Mouse (Mus musculus) lung, adult 2 months (tissue): ENCODE measurements at regions not wholly inside any gene's neighbourhood (a gene's known extent, or its start where the extent isn't known, plus 50 kb on each side); places are given as distances from the start of the nearest gene placed in this dataset.

Experiments used
- CTCF ChIP-seq: fragments of 200-500 bp; IDR thresholded peaks from 2 replicates; pipeline ENCODE4 v1.5.1; 2011; ENCODE audit warnings: mild to moderate bottlenecking, low read length, control low read depth; ENCODE audit not compliant: insufficient read depth
- POLR2A ChIP-seq: fragments of 200-500 bp; IDR thresholded peaks from 2 replicates; pipeline ENCODE4 v1.6.1; 2011; ENCODE audit warnings: low read depth, mild to moderate bottlenecking, control low read depth, low read length, borderline replicate concordance; ENCODE audit errors: extremely low read depth

- TF ChIP-seq POLR2A (no peak), CTCF (no peak)
These were observed 170.0 kb downstream of the Opa1 start for GRCm38 (mm10) chr16:29749167-29749566.
